Mouse (Mus musculus) gastrocnemius, postnatal 4 days (tissue): ENCODE measurements around the gene Sidt1. TPM values are rescaled to one million over a fixed set of nuclear protein-coding genes. Genes with fewer than 3 reads are reported as not detected.

Source experiments
- DNase-seq, 2 experiments: peaks; one replicate each; pipeline ENCODE4 v3.0.0; 2021 to 2022; ENCODE audit warnings: low spot score in 2 of 2, mixed read lengths in 2 of 2
- total RNA-seq, 2 experiments: library from RNA; stranded (reverse); gene quantifications; 2 replicates each; pipeline ENCODE4 v1.2.3; 2021

Gene Sidt1
- total RNA-seq, 2 experiments from 2014 or later: 0.29 to 0.93 TPM

GRCm38 (mm10) chr16:44253797-44254634, 79.0 kb downstream of the Sidt1 start:
- DNase-seq: no peak

DNA sequence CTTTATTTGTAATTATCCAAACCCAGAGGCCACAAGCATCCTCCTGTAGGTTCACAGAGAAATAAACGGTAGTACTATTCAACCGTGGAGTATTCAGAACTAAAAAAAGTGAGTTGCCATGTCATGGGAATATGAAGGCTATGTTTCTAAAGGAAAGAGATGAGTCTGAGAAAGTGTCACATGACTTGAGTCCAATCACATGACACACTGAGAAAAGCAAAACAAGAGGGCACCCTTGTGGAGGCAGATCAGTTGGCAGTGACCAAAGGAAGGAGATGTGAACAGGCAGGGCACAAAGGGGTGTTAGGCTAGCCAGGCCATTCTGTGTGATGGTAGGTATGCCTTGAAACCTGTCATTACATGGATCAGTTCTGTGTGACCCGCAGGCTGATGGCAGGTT, 80.3 kb downstream of the Sidt1 start:
- no peak for DNase-seq

GRCm38 (mm10) chr16:44249985-44250384, 83.0 kb downstream of the Sidt1 start:
- no peak for DNase-seq

- DNase-seq: no peak
Observed at GRCm38 (mm10) chr16:44243323-44243722, 89.7 kb downstream of the Sidt1 start.

- DNase-seq: peak; percentile 63 to 70
Observed at GRCm38 (mm10) chr16:44242633-44243032, 90.4 kb downstream of the Sidt1 start.

DNA sequence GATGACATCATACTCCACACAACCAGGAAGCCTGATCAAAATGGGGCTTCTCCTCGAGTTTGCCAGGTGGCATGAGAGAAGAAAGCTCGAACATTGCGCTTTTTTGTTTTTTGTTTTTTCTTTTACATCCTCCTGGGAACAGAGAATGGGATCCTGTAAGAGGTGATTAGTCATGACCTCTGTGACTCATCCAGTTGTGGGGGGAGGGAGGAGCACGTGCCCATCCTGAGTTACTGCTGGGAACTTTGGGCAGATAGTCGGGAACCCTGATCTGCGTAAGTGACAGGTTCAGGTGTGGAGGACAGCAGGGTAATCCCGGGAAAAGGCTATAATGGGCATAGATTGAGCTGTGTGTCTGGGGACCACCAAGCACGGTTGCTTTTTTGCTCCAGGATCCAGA, 92.6 kb downstream of the Sidt1 start:
- no peak for DNase-seq

- DNase-seq: peak in 1 of 2 experiments; percentile 55
Observed at GRCm38 (mm10) chr16:44238835-44239263, 94.1 kb downstream of the Sidt1 start.

DNA sequence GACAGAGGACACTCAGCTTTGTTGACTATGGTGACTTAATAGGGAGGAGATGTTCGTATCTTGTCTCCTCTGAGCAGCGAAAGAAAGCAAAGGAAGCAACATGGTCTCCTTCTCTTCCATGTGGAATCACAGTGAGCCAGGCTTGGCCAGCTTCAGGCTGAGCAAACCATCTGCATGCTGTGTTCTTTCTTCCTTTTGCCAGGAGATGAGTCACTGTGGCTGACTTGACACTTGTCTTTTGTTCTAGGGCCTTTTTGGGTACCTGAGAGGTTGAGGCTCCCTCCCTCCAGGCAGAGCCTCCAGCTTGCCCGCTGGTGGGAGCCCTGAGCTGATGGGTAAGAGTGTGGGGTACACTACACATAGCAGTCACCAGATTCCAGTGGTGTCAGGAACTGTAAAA, 95.2 kb downstream of the Sidt1 start:
- DNase-seq: no peak

DNA sequence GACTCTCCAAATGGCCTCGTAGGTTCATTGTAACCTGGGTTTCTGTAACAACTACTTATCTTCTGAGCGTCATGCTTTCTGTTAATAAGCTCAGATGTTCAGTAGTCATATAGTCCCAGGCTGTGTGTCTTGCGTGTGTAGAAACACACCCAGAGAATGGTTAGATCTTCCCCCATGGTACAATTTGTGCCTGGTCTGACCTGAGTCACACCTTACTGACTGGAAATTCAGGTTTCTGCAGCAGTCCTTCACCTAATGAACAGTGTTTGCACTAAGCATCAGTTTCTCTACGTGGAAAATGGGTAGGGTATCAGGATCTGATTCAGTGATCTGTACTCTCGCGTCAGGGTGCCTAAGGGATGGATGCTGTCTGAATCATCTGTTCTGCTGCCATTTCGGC, 100.0 kb downstream of the Sidt1 start:
- no peak for DNase-seq

DNA sequence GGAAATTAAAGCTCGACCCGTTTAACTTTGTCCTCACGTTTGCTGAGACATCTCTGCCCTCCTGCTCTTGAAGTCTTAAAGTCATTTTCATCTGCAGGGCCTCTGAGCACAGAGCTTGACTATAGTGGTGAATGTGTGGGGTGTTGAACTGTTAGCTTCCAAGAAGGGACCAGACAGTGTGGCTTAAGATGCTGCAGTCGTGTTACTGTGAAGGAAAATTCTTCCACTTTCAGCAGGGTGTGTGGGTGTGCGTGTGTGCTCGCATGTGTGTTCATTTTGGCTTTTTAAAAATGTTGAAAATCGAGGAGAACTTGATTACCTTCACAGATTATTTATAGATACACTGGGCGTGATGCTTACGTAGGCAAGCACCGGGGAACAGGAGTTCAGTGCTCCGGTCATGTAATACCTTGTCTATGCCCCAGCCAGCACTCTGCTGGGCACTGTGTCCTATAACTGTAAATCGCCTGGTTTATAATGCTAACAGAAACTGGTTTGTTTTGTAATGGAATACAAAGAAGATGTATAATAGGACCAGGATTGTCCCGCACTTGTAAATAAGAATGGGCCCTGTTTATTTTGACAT, 106.2 kb downstream of the Sidt1 start:
- no peak for DNase-seq

- DNase-seq: no peak
Observed at GRCm38 (mm10) chr16:44221463-44221862, 111.5 kb downstream of the Sidt1 start.

- no peak for DNase-seq
Observed at GRCm38 (mm10) chr16:44216417-44216816, 116.6 kb downstream of the Sidt1 start.

GRCm38 (mm10) chr16:44215513-44215912, 117.5 kb downstream of the Sidt1 start:
- no peak for DNase-seq

GRCm38 (mm10) chr16:44212703-44213102, 120.3 kb downstream of the Sidt1 start:
- no peak for DNase-seq

DNA sequence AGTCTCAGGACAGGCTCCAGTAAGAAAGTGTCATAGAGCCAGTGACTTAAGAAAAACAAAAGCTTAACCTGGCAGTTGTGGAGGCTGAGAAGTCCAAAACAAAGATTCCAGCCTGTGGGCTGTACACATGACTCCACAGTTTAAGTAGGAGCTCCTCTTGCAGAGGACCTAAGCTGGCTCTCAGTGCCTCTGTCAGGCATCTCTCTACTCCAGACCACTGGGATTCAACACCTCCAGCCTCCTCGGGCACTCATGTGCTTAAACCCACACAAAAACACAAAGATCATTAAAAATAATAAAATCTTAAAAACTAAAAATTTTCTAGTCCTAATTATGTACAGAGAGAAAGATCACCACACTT, 122.0 kb downstream of the Sidt1 start:
- DNase-seq: no peak

DNA sequence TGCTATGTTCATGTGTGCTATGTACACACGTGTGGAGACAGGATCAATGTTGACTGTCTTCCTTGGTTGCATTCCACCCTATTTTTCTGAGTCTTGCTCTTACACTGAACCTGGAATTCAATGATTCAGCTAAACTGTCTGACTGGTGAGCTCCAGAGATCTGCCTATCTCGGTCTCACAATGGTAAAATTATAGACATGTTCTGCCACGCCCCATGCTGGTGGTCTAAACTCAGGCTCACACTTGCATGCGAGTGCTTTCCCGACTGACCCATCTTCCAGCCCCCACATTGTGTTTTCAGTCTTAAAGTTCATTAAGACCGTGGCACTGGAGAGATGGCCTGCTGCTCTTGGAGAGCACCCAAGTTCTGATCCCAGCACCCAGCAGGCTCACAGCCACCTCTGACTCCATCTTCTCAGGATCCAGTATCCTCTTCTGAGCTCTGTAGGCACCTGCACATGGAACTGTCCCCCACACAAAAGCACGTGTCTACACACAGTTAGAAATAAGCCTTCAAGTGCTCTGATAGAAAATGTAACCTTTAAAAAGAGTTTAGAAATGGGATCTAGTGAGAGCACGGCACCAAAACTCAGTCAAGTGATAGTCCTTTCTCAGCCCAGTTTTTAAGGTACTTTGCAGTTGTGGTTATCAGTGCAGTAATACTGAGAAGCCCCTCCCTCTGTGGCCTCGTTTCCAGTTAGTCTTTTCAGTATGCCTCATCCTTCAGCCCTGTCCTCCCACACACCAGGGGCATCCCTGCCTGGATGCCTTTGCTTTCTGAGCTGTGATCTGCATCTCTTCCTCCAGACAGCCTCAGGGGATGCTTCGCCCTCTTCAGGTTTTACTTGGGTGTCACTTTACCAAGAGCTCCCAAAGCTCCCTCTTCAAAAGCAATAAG, 122.6 kb downstream of the Sidt1 start:
- no peak for DNase-seq

GRCm38 (mm10) chr16:44205973-44206372, 127.0 kb downstream of the Sidt1 start:
- no peak for DNase-seq

DNA sequence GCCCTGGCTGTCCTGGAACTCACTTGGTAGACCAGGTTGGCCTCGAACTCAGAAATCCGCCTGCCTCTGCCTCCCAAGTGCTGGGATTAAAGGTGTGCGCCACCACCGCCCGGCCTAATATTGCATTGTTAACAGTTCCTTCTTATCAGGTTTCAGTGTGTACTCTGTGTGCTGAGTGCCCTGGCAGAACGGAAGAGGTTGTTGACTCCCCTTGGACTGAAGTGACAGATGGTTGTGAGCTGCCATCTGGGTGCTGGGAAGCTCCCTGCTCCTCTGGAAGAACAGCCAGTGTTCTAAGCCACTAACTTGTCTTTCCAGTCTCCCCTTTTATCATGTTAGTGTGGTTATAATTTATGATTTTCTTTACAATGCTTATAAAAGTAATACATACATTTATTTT, 128.7 kb downstream of the Sidt1 start:
- no peak for DNase-seq

- DNase-seq: no peak
Observed at GRCm38 (mm10) chr16:44200146-44200545, 132.8 kb downstream of the Sidt1 start.

DNA sequence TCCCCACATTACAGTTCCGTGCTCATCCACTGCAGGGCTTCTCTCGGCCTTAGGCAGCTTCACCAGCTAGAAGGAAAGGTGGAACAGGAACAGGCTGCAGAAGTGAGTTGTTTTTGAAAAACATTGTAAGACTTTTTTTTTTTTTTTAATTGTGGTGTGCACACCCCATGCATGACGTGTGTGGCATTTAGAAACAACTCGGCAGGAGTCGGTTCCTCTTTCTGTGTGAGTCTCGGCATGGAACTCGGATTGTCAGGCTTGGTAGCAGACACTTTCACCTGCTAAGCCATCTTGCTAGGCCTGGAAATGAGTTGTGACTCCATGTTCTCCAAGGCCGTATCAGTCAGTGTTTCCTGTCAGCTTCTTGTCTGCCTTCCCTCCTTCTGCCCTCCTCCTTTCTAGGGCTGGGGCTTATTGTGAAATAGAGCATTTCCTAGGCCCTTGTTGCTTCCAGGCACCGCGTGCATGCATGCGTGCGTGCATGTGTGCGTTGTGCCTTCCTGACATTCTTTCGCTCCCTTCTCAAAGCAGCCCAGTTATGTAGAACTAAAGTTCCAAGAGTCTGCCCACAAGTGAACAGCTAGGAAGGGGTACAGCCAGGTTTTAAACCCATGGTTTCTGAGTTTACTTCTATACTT, 133.8 kb downstream of the Sidt1 start:
- no peak for DNase-seq

GRCm38 (mm10) chr16:44190968-44191367, 142.0 kb downstream of the Sidt1 start:
- no peak for DNase-seq
